Mouse (Mus musculus) heart, postnatal 14 days (tissue): Measurements from ENCODE around the gene Pax3. TPM values are rescaled to one million over a fixed set of nuclear protein-coding genes. Genes with fewer than 3 reads are reported as not detected.

Source experiments
- DNase-seq, 2 experiments: peaks; one replicate each; pipeline ENCODE4 v3.0.0; 2021 to 2022
- intact Hi-C: fragments of 180-260 bp; cut with DNase I; formaldehyde crosslinking; loops from one replicate; pipeline ENCODE4 v1.15.1; 2025
- total RNA-seq, 2 experiments: library from RNA; stranded (reverse); gene quantifications; 2 replicates each; pipeline ENCODE4 v1.2.3; 2021

Gene Pax3
- total RNA-seq, 2 experiments from 2014 or later = 0.07 TPM; not detected in 1

DNA sequence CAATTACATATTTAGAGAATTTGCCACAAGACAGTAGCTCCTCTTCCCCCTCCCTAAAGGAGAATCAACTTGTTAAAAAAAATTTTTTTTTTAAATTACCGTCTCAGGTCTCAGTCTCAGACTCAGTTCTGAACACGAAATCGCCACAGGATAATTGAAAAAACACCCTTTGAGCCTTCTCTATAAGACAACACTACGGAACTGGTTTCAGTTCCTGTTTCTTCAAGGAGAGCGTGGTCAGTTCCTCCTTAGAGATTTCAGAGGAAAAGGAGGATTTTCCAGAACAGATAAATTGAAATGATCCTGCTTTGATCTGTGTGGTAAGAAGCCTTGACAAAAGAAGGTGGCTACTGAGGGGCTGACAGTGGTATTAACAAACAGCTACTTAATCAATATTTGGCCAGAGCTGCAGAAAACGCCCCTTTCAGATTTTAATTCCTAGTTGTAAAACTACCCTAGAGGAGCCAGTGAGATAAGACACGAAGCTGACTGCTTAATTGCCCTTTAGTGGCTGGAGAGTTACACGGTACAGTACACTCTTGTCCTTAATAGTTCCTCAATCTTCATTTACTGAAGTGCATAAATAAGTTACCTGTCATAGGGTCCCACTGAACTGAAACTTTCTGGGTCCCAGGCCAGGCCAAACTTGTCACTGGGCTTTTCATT is 9.7 kb downstream of the Pax3 start:
- DNase-seq = no peak
- intact Hi-C loops = no loop called here

DNA sequence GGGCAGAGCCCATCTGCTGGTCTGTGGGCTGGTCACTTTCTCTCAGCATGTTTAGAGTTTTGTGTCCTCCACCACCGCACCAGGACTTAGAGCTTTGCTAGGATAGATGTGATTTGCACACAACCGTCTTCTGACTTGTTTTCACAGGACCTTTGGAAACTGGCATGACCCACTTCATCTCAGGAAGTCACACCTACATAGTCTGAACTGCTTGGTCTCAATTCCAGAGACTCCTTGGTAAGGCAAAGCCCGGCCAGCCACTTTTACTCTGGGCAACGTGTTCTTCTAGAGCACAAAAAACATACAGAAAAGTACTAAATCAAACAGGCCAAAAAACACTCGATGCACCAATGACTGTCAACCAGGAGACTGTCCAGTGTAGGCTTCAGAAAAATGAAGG is 14.0 kb downstream of the Pax3 start:
- intact Hi-C loops = no loop called here
- DNase-seq = no peak

DNA sequence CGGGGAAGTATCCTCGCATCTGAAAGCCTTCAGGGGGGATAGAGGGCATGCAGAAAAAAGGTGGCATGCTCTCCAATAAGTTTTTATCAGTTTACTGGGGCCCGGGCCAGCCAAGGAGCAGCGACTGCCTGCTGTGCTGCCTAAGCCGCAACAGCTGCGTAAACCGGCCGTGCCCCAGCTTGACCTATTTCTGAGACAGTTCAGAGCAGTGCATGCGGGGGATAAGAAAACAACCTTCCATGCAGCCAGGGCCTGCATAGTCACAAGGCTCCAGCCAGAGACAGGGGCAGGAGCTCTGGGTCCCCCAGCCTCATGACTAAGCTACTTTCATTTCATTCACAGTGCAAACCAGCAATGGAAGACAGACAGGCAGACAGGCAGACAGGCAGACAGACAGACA is 15.1 kb downstream of the Pax3 start:
- intact Hi-C loops = no loop called here
- DNase-seq = no peak

DNA sequence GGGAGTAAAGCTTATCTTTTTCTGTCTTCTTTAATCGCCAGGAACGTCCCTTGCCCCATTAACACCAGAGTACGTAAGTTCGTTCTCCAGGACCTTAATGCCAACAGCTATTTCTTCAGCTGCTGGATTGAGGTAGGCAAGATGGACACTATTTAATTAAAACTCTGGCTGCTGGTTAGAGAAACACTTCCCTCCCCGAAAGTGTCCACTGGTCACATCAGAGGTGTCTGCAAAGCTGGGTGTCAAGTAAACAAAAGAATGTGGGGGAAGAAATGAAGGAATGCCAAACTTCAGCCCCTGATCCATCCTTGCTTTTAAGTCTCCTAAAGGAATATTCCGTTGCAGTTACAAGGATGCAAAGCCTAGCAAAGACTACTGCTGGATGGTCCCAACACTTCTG is 24.6 kb downstream of the Pax3 start:
- intact Hi-C loops = no loop called here
- DNase-seq = no peak

DNA sequence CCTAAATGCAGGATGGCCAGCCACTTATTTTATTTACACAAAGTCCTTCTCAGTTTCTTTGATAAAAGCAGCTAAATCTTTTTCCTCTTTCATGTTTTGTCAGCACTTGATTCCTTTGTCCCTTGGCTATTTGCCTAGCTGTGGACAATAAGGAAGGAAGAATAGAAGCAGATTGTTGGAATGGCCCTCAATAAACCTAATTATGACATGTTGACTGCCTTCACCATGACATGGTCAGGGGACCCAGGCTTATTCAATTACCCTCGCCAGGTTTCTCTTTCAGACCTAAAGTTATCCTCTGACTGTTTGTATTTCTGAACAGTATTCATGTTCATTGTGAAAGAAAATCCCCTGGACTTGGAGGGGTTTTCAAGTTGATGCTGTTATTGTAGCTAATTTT is 25.3 kb downstream of the Pax3 start:
- intact Hi-C loops = no loop called here
- DNase-seq = no peak

DNA sequence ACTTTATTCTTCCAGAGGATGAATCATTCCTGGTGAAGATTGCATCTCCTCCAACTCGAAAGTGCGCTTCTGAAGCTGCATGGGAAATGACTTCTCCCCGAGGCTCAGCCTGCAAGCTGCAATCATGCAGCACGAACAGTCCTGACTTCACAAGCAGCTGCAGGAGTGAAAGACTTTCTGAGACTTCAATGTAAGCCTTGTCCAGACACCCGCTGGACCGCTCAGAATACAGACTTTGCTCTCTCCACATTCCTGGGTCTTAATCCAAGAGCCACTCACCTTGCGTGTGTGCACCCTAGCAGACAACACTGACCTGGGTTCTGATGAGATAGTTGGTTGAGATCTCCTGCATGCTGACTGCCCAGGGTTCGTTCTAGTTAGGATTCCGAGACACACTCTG is 26.2 kb downstream of the Pax3 start:
- intact Hi-C loops = no loop called here

DNA sequence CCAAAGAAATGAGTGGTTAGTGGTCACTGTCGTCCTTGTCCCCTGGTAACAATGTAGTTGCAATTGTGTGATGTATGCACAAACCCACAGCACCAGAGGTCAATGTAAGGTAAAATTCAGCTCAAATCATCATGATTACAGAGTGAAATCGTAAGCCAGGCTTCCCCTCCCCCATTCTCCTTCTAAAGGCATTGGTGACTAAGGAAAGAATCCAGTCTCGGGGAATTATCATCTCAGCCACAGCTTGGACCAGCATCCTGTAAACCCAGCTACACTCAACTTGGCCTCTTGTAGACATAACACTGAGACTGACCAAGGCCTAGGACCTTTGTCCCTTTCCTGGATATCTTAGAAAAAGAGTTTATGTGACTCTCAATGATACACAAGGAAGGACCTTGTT is 28.1 kb downstream of the Pax3 start:
- DNase-seq = no peak
- intact Hi-C loops = no loop called here

More for the DNA sequence above, 26.2 kb downstream of the Pax3 start:
- DNase-seq = no peak

DNA sequence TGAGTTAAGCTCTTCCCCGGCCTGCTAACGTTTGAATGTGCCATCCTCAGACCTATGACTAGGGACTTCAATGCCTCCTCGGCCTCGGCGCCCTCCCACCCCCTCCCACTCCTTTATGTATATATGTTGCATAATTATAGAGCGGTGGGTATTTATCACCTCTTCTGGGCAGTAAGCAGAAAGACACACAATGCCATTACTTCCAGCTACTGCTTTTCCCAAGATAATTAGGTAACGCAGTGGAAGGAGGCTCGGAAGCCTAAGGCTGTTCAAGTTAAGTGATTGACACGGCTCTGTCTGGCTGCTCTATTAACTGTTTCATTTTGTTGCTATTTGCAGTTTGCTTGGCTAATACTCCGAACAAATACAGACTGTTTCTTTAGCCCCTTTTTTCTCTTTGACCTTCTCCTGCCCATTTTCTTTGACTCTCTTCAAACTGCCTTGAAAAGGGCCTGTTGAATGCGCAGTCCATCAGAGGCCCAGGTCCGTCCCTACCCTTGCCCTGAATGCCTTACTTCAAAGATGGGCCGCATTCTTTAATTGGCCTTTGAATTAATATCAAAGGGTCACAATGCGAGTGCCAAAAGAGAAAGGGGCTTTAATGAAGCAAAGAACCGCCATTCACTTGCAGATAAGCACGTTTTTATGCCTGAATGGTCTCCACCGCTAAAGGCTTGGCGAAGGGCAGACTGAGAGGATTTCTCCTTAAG is 29.2 kb downstream of the Pax3 start:
- DNase-seq = no peak
- intact Hi-C loops = no loop called here

DNA sequence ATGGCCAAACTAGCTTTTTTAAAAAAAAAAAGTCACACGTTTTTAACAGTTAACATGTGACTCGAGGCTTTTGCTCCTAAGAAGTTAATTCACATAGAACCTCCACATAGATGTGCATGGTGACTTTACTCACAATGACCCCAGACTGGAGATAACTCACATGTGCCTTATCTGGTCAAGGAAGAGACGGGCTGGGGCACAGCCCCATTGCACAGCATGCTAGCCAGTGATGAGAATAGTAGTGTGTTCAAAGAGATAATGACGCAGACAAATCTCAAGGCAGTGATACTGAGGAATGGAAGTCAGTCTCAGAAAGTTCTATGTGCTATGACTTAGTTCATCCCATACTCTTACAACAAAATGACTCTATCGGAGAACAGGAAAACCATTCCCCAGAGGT is 35.2 kb downstream of the Pax3 start:
- no peak for DNase-seq

DNA sequence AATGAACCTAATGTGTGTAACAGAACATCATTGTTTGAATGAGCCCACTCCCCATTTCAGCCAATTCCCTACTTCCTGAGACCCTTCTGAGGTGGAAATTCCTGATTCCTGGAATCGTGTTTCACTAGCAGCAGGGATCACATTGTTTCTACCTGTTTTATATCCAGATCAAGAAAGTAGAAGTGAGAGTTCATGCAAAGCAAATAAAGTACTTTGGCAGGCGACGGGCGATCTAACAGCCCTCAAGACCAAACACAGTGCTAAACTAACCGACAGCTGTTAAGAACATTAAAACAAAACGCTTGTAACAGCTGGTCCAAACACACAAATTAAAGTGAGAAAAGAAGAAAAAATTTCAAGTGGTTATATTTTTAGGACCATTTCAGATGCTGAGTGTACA is 39.0 kb downstream of the Pax3 start:
- intact Hi-C loops = no loop called here

More for the DNA sequence above, 35.2 kb downstream of the Pax3 start:
- intact Hi-C loops = no loop called here

DNA sequence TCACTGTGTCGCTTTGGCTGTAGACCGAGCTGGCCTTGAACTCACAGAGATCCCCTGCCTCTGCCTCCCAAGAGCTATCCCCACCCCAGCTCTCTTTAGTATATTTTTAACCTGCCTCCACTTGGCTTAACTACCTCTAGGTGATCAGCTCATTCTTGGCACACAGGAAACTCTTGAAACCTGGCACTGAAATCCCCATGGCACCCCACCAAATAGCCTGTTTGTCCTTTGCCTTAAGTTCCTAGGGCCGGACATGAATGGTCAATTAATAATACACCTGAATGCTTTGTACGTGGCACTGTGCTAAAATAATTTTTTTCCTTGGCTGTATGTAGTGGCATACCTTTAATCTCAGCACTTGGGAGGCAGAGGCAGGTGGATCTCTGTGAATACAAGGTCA is 41.1 kb downstream of the Pax3 start:
- intact Hi-C loops = no loop called here
- DNase-seq = peak; percentile 4 to 23

More for the DNA sequence above, 39.0 kb downstream of the Pax3 start:
- DNase-seq = no peak

DNA sequence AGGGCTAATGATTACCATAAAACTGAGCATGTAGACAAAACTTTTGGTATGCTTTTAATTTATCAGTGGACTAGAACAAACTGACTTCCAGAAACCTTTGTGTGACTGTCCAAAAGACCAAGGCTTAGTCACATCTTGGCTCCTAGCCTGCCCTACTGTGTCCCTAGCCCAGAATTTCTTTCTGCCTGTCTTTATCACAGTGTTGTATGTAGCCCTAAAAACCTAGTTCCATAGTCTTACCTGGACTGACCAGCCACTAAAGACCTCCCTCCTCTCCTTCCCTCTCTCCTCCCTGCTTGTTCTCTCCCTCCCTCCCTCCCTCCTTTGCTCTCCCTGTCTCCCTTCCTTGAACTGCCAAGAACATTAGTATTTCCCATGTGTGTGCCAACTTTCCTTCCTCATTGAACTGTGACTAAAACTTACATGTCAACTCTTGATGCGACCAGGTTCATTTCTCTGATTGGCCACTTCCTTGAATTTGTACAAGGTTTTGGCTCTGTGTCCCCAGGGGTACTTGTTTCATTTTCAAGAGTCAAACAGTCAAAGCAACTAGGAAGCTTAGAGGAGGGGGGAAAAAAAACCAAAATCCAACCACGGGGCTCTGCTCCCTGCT is 48.8 kb downstream of the Pax3 start:
- intact Hi-C loops = no loop called here
- peak; percentile 2 to 21 for DNase-seq

DNA sequence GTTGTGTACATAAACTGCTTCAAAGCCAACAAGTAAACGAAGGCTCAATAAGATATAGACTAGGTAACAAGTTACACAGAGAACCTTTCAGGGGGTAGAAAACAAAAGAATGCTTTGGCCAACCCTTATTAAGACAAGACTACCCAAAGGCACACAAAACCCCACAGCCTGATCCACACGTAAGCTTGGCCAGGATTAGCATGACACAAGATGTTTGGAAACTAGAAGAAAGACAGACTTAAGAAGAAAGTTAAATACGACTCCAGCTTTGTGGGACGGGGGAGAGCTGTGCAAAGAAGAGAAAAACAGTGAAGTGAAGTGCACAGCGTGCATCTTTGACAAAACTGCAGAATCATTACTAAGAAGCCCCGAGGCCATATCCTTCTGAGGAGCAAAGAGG is 53.5 kb downstream of the Pax3 start:
- no peak for DNase-seq
- intact Hi-C loops = no loop called here

DNA sequence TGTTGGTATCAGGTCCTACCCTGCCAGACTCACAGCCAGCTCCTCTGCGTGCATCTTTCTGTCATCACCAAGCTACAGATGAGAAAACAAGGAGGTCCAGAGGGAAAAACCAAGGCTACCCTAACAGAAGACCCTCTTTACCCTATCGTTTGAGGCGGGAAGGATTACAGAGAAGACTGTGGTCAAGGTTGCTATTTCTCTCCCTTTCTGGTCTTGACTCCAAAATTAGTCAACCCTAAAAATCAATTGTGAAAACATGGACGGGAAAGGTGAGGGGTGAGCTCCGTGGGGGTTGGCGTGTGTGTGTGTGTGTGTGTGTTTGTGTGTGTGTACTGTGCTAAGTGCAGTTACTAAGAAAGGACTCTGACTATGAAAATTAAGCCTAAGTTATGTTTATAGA is 54.0 kb downstream of the Pax3 start:
- intact Hi-C loops = no loop called here

DNA sequence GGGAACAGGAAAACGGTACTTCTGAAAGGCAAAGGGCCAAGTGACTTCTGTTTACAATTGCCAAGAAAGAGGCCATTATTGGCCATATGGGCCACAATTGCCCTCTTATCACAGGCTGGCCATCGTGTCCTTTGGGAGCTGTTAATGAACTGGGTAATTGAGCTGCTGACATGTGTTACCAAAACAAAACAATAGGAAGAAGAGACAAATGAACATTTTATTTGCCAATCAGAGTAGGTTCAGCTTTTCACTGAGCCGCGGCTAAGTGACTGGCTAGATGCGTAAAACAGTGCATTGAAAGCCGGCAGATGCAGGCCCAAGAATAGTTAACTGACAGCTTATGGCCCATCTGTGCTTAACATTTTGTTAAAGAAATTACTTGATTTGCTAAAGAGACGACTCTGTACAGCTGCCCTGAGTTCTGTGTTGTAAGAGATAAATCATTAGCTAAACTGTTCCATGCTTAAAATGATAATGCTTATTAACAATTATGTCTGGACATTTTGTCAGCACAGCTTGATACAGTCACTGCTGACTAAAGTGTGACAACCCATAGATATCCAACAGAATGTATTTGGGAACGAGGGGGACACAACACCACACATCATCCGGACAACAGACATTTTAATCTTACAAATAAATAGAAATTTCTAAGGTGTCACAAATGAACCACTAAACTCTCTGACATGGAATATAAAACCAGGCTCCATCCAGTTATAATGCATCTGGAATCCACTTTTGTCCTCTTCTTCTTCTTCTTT is 55.0 kb downstream of the Pax3 start:
- no peak for DNase-seq
- intact Hi-C loops = no loop called here

More for the DNA sequence above, 54.0 kb downstream of the Pax3 start:
- no peak for DNase-seq

DNA sequence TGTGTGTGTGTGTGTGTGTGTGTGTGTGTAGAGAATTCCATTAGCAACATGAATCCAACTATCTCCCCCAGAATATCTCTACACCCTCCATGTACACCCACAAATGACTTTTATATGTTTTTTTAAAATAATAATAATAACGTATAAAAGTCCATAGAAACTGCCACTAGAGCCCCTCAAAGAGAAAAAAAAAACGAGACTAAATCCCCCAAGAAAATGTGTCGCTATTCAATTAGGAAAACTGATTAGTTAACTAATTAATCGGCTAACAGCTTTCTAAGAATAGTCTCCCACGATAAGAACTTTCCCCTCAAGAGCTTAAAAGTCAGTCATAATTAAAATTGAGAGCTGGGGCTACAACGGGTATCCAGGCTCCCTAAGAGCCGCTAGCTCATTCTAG is 55.6 kb downstream of the Pax3 start:
- no peak for DNase-seq
- intact Hi-C loops = no loop called here

DNA sequence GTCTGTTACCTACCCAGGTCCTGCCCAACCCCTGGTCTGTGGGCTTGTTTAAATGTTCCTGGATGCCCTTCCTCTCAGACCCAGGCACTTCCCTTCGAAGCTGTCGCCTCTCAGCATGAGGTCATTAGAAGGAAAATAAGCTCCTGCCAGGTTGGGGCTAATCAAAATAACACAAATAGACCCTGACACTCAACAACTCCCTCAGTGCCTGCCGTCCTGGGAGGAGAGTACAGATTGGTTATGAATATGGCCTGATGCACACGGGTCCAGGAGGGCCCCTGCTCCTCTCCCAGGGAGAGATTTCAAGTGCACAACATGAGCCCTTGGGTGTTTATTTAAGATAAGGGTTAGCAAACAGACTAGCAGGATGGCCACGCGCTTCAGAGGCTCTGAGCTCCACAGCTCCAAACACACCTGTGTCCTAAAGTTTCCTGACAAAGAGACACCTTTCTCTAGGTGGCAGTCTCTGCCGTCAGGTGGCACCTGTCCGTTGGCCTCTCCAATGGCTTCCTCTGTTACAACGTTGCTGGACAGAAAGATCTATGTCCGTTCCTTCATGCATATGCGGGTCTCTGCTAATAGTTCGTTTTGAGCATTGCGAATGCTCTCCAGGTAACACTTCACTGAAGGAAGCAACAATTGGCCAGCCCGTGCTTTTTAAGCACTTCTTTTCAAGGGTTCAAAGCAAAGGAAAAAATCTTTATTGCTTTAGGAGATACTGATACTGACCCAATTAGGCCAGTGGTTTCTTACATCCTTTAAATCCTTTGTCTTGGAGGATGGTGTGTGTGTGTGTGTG is 56.2 kb downstream of the Pax3 start:
- intact Hi-C loops = no loop called here
- DNase-seq = no peak

DNA sequence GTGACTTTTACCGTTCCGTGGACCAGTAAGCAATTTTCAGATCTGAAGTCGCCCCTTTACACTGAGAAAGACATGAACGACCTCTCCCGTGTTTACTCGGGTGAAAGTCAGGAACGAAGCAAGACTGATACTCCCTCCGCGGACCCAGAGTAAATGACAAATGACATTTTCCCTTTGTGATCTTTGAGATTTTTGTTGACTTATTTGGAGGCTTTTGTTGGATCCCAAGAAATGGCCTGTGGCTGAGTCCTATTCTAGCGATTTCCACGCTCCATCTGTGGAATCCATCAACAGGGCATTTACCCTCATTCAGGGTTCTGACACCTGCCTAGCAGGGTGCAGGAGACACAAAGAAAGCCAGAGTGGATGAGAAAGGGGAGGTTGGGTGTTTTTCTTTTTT is 57.6 kb downstream of the Pax3 start:
- intact Hi-C loops = no loop called here
- DNase-seq = no peak

DNA sequence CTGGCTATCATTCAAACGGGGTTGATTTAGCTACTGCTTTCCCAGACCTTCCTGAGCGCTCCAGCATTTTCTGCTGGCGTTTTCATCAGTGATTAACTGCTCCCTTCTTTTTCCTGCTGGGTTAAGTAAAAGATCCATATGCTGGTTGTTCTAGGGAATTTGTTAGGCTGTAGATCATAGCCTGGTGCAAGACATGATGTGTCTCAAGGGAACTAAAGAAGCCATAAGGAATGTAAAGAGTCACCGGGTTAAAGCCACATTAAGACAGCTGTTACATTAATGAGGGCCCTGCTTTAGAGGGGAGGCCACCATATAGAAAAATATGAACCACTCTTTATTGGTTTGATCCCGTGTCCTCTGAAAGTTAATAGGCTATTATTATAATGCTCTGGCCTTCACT is 67.7 kb downstream of the Pax3 start:
- DNase-seq = no peak
- intact Hi-C loops = no loop called here

DNA sequence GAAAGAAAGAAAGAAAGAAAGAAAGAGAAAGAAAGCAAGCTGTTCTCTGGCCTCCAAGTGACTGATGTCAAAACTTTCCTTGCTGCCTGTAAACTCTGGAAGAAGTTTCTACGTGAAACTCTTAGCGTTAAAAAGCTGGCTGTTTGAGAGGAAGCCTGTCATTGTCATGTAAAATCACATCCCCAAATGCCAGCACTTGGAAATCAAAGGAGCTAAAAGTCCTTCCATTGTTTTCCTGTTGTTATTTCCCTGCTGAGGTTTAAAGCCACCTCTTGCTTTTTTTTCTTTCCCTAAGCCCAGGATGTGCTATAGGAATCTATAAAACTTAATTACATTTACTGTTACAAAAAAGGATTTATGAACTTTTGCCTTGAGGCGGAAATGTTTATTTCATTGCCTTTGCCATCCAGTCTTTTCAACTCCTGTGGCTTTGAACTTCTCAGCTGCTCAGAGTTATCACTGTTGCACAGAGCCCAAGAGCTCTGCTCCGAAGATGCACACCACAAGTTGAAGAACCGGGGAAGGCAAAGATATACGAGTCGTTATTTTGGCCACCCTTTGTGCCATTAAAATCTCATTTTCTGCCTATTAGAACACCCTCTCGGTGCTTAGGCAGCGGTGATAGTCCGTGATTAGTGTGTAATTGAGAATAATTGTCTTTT is 76.9 kb downstream of the Pax3 start:
- DNase-seq = no peak
- intact Hi-C loops = no loop called here
